Mouse (Mus musculus): ENCODE measurements around the gene Rag2. TPM values are rescaled to one million over a fixed set of nuclear protein-coding genes. Genes with fewer than 3 reads are reported as not detected.

The Rag2 gene
- not detected for polyA plus RNA-seq (2017; shearing (Covaris generic))

DNA sequence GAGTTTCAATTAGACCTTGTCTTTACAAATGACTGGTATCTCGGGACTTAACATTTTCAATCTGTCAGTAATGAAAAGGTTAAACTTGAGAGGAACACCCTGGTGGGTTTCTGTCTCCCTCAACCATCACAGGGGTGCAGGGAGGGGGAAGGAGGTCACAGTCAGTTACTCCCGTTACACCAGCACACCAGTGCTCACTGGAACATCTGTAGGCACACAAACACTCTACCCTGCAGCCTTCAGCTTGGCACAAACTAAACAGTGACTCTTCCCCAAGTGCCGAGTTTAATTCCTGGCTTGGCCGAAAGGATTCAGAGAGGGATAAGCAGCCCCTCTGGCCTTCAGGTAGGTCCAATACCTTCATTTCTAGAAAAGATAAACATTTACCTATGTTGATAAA lies at the start of gene Rag2:
Gene Rag2 (plus strand): TSS at position 193 of the 400 bp plus-strand sequence.

DNA sequence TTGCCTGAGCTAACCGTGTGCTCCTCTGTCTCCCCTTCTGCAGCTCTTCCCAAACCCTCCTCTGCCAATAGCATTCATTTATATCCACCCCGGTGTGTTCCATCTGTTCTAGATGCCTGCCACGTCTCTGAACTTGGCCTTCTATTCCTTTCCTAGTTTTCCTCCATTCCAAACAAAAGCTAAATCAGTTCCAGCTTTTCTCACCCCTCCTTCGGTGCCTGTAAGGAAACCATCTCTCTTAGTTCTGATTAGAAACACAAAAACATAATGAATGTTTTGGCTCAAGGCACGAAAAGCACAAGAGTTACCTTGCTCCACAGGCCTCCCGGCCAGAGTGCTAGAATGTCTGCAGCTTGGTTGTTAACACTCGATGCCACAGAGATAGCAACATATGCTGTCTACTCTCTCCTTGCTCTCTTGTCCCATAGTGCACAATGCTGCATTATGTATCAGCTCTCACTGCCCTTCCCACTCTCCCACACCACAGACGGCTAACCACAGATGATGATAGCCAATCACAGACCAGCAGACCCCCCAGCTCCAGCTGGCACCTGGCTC lies 24.7 kb downstream of the Rag2 start, which contains the start of the genes Rag1 and B230118H07Rik:
Gene Rag1 (minus strand): TSS at position 388 of the 558 bp plus-strand sequence.
Gene B230118H07Rik (minus strand): TSS at position 419 of the 558 bp plus-strand sequence.

DNA sequence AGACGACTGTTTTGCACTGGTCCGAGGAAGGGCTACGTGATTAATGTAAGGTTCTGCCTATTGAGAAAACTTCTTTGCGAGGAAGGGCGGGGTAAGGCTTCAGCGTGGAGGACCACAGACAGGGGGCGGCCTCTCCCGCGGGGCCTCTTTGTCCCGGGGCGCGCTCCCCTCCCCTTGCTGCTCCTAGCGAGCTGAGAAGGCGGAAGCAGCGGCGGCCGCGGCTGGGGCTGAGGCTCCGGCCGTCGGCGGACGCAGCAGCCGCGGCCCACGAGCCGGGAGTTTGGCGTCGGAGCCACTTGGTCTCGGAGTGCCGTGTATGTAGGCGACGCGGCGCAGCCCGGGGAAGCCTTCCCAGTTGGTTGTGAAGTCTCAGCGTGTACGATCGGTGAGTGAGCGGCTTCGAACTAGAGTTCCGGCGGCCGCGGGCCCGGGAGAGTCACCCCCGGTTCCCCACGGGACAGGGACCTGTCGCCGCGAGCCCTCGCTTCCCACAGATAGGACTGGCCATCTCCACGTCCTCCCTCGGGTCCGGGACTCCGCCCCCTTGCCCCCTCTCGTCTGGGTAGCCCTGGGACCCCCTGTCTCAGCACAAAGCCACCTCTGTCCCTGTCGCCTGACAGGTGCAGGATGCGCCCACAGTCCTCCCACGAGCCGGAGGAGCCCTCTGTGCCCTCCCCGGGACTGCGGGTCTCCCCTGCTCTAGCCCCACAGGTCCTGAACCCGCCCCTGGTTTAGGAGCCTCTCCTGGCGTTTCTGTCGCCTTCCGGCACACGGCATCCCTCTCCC lies 53.9 kb downstream of the Rag2 start, which contains the start of gene Traf6:
Gene Traf6 (plus strand): TSS at position 194 of the 786 bp plus-strand sequence.

Other genes starting within 250 kb of the Rag2 start
- 0.15 TPM for gene Rag1, start 24.8 kb downstream of the Rag2 start, polyA plus RNA-seq (2017; shearing (Covaris generic))
- 0.78 TPM for gene B230118H07Rik, start 24.8 kb downstream of the Rag2 start, polyA plus RNA-seq (2017; shearing (Covaris generic))
- gene Traf6, start 53.7 kb downstream of the Rag2 start, polyA plus RNA-seq (2017; shearing (Covaris generic)), result 27.7 TPM

Data from effector memory CD4-positive, alpha-beta T cell, adult 7 months (primary cell).